Mouse (Mus musculus) neural tube, embryonic 12.5 days (tissue): ENCODE results near the gene Npas2. TPM values are rescaled to one million over a fixed set of nuclear protein-coding genes. Genes with fewer than 3 reads are reported as not detected.

ENCODE experiments used
- ATAC-seq: fragments of 200-750 bp; cut with Nextera tagmentation; 2 replicates; pipeline ENCODE4 v1.8.0; 2017; ENCODE audit warnings: low read depth, mild to moderate bottlenecking, moderate TSS enrichment, moderate library complexity; ENCODE audit not compliant: low FRiP score
- H3K27ac ChIP-seq: fragments of 300-500 bp; sonication (generic); 2 replicates; pipeline ENCODE4 v1.5.1; 2016
- H3K27me3 ChIP-seq: fragments of 300-500 bp; sonication (generic); replicated peaks from 2 replicates; pipeline ENCODE4 v1.6.1; 2016; ENCODE audit warnings: mild to moderate bottlenecking
- H3K36me3 ChIP-seq: fragments of 300-500 bp; sonication (generic); 2 replicates; pipeline ENCODE4 v1.6.1; 2016; ENCODE audit warnings: mild to moderate bottlenecking
- H3K4me1 ChIP-seq: fragments of 300-500 bp; sonication (generic); 2 replicates; pipeline ENCODE4 v1.6.1; 2016
- H3K4me2 ChIP-seq: fragments of 300-500 bp; sonication (generic); replicated peaks from 2 replicates; pipeline ENCODE4 v1.6.1; 2016; ENCODE audit warnings: mild to moderate bottlenecking
- H3K4me3 ChIP-seq: fragments of 300-500 bp; sonication (generic); 2 replicates; pipeline ENCODE4 v1.5.1; 2016
- H3K9ac ChIP-seq: fragments of 300-500 bp; sonication (generic); 2 replicates; pipeline ENCODE4 v1.6.1; 2016; ENCODE audit warnings: mild to moderate bottlenecking
- H3K9me3 ChIP-seq: fragments of 300-500 bp; sonication (generic); 2 replicates; pipeline ENCODE4 v1.6.1; 2016; ENCODE audit warnings: mild to moderate bottlenecking
- WGBS: fragments of 180-500 bp; shearing (Covaris S2); methylation state at CpG from one replicate; pipeline ENCODE4 v1.1.7; 2016; 5-methylcytosine and 5-hydroxymethylcytosine counted together
- polyA plus RNA-seq: library from polyadenylated mRNA; unstranded; fragments of >200 nt; fragmentation: Nextera tagmentation; extraction: Ambion mirVana; gene quantifications from 2 replicates; pipeline ENCODE4 v1.2.1, GENCODE M21; 2016

Npas2 gene
- polyA plus RNA-seq, 1 experiment from 2014 or later: 0.08 TPM

GRCm38 (mm10) chr1:39321954-39322353 is 128.4 kb downstream of the Npas2 start:
- Histone ChIP-seq H3K9me3 (no peaks in the 10 kb centered on the region), H3K4me1 (no peaks in the 10 kb centered on the region), H3K4me2 (no peak overlapping the region), H3K9ac (no peak overlapping the region), H3K36me3 (no peaks in the 10 kb centered on the region), H3K27ac (no peak overlapping the region), H3K4me3 (no peak overlapping the region), H3K27me3 (no peaks in the 10 kb centered on the region)
- no peak for ATAC-seq
- 77% methylated on average over 6 of the region's 6 CpGs for WGBS

DNA sequence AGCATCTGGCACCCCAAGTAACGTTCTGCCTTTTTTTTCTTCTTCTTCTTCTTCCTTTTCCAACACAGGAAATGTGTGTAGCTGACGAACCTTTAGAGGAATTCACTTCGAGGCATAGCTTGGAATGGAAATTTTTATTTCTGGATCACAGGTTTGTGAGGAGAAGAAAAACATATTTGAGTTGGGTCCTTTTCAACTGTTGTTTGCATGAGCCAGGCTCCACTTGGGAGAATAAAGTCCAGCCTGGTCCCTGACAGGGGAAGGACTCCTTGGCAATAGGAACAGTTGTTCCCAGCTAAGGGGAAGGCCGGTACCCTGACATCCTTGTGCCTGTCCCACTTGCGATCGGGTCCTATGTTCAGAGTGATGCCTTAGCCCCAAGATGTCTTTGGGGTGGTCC is 131.7 kb downstream of the Npas2 start:
- Histone ChIP-seq H3K9me3 (no peaks in the 10 kb centered on the region), H3K4me3 (no peak overlapping the region)
- 95% methylated on average over 6 of the region's 6 CpGs for WGBS

GRCm38 (mm10) chr1:39327546-39327945 is 134.0 kb downstream of the Npas2 start:
- Histone ChIP-seq H3K9ac (no peak overlapping the region), H3K36me3 (no peaks in the 10 kb centered on the region), H3K27me3 (no peaks in the 10 kb centered on the region), H3K27ac (no peak overlapping the region), H3K4me2 (no peak overlapping the region), H3K4me1 (no peaks in the 10 kb centered on the region), H3K9me3 (no peaks in the 10 kb centered on the region), H3K4me3 (no peak overlapping the region)
- 72% methylated on average over 7 of the region's 7 CpGs for WGBS
- no peak for ATAC-seq

More for the DNA sequence above, 131.7 kb downstream of the Npas2 start:
- Histone ChIP-seq H3K27ac (no peak overlapping the region), H3K4me2 (no peak overlapping the region), H3K4me1 (no peaks in the 10 kb centered on the region), H3K27me3 (no peaks in the 10 kb centered on the region), H3K36me3 (no peaks in the 10 kb centered on the region), H3K9ac (no peak overlapping the region)
- ATAC-seq: no peak

- H3K36me3 ChIP-seq: no peaks in the 10 kb centered on the region
- H3K4me3 ChIP-seq: no peak overlapping the region
- no peak overlapping the region for H3K27ac ChIP-seq
- 54% methylated on average over 7 of the region's 7 CpGs for WGBS
- H3K4me2 ChIP-seq: no peak overlapping the region
- H3K9ac ChIP-seq: no peak overlapping the region
- H3K4me1 ChIP-seq: peaks cover 5% of the 10 kb centered on the region; the same call in 1 of the 2 replicates
- no peaks in the 10 kb centered on the region for H3K27me3 ChIP-seq
- no peak for ATAC-seq
- no peaks in the 10 kb centered on the region for H3K9me3 ChIP-seq
These were observed 137.5 kb downstream of the Npas2 start for GRCm38 (mm10) chr1:39330857-39331594.

DNA sequence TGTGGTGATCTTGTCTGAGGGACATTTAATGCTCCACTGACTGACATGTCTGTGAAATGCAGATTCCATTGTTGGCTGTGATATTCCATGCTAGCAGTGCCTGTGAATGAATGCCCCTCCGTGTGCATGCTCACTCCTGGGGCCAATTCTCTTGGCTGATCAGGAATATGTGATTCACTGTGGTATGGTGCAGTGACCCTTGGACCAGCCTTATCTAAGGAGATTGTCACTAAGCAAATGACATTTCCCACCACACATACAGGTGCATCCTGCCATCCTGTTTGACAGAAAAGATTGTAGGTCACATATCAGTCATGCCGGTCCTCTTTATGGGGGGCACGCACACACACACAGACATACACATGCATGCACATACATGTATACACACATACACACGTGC is 138.9 kb downstream of the Npas2 start:
- no peak overlapping the region for H3K9ac ChIP-seq
- H3K27ac ChIP-seq: no peak overlapping the region
- H3K4me3 ChIP-seq: no peak overlapping the region
- 88% methylated on average over 4 of the region's 4 CpGs for WGBS
- no peak for ATAC-seq
- H3K9me3 ChIP-seq: no peaks in the 10 kb centered on the region
- H3K4me2 ChIP-seq: no peak overlapping the region
- H3K27me3 ChIP-seq: no peaks in the 10 kb centered on the region; the same call in 1 of the 2 replicates
- H3K36me3 ChIP-seq: no peaks in the 10 kb centered on the region
- peaks cover 5% of the 10 kb centered on the region; the same call in 1 of the 2 replicates for H3K4me1 ChIP-seq

DNA sequence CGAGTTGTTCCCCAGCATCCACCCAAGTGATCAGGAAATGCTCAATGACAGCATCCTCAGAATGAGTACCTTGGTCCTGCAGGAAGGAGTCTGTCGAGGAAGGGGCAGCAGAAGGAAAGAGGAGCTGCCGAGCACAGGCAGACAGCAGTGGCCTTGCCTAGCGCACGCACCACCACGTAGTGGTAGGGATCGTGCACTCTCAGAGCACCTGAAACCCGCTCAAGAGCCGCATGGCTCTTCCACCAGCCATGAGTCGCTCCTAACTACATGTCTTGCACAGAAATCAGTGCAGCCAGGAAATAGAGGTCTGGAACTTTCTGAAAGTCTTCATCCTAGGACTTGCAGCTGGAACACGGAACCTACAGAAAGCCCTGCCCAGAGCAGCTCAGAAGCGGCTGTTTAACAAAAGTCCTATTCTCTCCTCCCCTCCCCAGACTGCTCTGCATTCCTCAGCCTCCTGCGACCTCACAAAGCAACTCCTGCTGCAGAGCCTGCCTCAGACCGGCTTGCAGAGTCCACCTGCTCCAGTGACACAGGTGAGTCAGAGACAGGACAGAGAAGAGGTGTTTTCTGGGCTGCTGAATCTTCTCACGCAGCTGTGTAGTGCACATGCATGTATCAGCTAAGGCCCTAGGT is 142.1 kb downstream of the Npas2 start:
- ATAC-seq: no peak
- Histone ChIP-seq H3K36me3 (no peaks in the 10 kb centered on the region), H3K27ac (no peak overlapping the region), H3K4me2 (no peak overlapping the region), H3K27me3 (no peaks in the 10 kb centered on the region; the same call in 1 of the 2 replicates), H3K9ac (no peak overlapping the region), H3K4me1 (peaks cover 5% of the 10 kb centered on the region; the same call in 1 of the 2 replicates), H3K4me3 (no peak overlapping the region), H3K9me3 (no peaks in the 10 kb centered on the region)
- WGBS: 25% methylated on average over 15 of the region's 15 CpGs

DNA sequence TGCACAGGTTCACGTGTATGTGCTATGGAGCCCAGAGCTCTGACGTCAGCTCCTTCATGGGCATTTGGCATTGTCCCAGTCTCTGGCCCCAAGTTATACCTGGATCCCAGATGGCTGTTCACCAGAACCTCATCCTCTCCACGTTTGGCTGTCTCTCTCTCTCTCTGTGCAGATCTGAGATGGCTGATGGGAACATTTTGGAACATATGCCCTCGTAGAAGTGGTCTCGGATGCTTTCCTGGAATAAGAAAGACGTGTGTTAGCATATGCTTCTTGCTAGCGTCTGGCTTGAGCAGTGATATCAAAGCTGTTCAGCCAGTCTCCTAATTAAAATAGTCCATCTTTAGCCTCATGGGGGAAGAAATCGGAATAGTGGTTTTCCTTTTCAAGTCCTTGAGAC is 143.3 kb downstream of the Npas2 start:
- Histone ChIP-seq H3K36me3 (no peaks in the 10 kb centered on the region), H3K4me2 (no peak overlapping the region), H3K4me3 (no peak overlapping the region), H3K9ac (no peak overlapping the region), H3K27me3 (no peaks in the 10 kb centered on the region; the same call in 1 of the 2 replicates), H3K9me3 (no peaks in the 10 kb centered on the region), H3K4me1 (peaks cover 5% of the 10 kb centered on the region; the same call in 1 of the 2 replicates), H3K27ac (no peak overlapping the region)
- no peak for ATAC-seq
- 87% methylated on average over 8 of the region's 8 CpGs for WGBS

DNA sequence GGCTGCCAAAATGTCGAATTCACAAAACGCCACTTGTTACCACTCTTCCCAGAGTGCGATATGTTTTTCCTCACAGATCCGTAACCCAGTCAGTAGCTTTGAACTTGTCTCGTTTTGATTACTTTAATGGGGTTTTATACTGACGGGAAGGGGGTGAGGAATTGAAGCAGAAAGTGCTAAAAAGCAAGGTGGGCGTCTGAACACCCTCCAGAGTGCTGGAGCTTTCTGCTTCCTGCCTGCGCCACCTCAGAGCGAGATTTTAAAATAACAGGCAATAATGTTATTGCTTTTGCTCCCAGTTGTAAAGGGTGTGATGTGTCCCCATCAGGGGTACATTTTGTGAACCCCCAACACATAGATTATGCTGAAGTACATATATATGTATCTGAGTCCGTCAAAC is 145.3 kb downstream of the Npas2 start:
- Histone ChIP-seq H3K9ac (no peak overlapping the region), H3K36me3 (no peaks in the 10 kb centered on the region), H3K4me2 (no peak overlapping the region), H3K27ac (no peak overlapping the region), H3K27me3 (no peaks in the 10 kb centered on the region; the same call in 1 of the 2 replicates), H3K4me3 (no peak overlapping the region), H3K4me1 (peaks cover 5% of the 10 kb centered on the region; the same call in 1 of the 2 replicates), H3K9me3 (no peaks in the 10 kb centered on the region)
- 77% methylated on average over 10 of the region's 10 CpGs for WGBS
- ATAC-seq: no peak

DNA sequence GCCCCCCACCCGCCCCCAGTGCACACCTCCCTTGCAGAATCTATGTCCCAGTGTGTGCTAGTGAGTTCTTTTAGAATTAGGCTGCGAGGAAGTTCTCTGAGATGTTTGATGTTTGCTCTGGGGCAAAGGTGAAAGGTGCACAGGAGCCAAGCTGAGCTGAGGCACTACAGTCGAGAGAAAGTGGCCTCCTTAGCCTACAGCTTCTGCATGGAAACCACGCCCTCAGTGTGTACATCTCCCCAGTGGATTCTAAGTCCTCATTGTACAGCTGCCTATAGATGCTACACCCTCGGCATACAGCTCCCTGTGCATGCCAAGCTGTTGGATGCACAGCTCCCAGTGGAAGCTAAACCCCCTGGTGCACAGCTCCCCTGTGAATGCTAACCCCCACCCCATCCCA is 145.9 kb downstream of the Npas2 start:
- 66% methylated on average over 5 of the region's 5 CpGs for WGBS
- Histone ChIP-seq H3K27me3 (no peaks in the 10 kb centered on the region; the same call in 1 of the 2 replicates), H3K36me3 (no peaks in the 10 kb centered on the region), H3K9ac (no peak overlapping the region), H3K9me3 (no peaks in the 10 kb centered on the region), H3K4me3 (no peak overlapping the region), H3K27ac (no peak overlapping the region), H3K4me1 (peaks cover 5% of the 10 kb centered on the region; the same call in 1 of the 2 replicates), H3K4me2 (no peak overlapping the region)
- ATAC-seq: no peak

- no peaks in the 10 kb centered on the region for H3K36me3 ChIP-seq
- H3K4me3 ChIP-seq: no peak overlapping the region
- no peaks in the 10 kb centered on the region for H3K9me3 ChIP-seq
- H3K4me2 ChIP-seq: no peak overlapping the region
- no peak for ATAC-seq
- 90% methylated on average over 6 of the region's 6 CpGs for WGBS
- H3K9ac ChIP-seq: no peak overlapping the region
- peaks cover 5% of the 10 kb centered on the region; the same call in 1 of the 2 replicates for H3K4me1 ChIP-seq
- H3K27ac ChIP-seq: no peak overlapping the region
- no peaks in the 10 kb centered on the region; the same call in 1 of the 2 replicates for H3K27me3 ChIP-seq
These were observed 146.6 kb downstream of the Npas2 start for GRCm38 (mm10) chr1:39340156-39340555.

DNA sequence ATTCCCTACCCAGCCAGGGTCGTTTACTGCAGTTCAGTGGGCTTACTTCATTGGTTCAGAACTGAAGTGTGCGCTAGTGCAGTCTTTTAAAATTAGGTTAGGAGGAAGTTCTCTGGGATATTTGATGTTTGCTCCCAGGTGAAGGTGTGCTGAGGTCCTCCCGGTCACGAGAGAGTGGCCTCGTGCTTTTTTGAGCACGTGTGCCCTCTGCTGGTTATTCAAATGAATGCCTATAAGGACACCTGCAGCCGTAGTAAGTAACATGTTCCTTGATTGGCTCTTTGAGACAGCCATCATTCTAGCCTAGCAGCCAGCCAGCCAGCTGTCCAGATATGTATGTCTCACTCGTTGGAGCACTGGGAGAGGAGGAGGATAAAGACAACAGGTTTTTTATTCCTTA is 147.1 kb downstream of the Npas2 start:
- 28% methylated on average over 8 of the region's 8 CpGs for WGBS

DNA sequence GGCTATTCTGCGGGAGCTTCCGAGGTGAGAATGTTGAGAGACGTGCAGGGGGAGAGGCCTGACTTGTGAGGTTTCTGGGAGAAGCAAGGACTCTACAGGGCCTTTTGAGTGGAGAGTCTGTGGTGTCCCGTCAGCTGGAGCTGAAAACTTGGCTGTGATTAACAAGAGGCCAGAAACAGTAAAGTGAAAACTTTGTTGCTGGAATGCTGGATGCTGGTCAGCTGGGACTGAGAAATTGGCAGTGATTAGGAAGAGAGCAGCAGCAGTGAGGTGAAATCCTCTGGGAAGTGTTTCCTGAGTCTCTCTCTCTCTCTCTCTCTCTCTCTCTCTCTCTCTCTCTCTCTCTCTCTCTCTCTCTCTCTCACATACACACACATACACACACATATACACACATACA is 148.3 kb downstream of the Npas2 start:
- Histone ChIP-seq H3K27ac (no peak overlapping the region), H3K9ac (no peak overlapping the region), H3K4me1 (no peaks in the 10 kb centered on the region), H3K27me3 (no peaks in the 10 kb centered on the region), H3K9me3 (no peaks in the 10 kb centered on the region), H3K4me3 (no peak overlapping the region), H3K36me3 (no peaks in the 10 kb centered on the region), H3K4me2 (no peak overlapping the region)
- 85% methylated on average over 4 of the region's 4 CpGs for WGBS
- no peak for ATAC-seq

More for the DNA sequence above, 147.1 kb downstream of the Npas2 start:
- H3K27ac ChIP-seq: no peak overlapping the region
- ATAC-seq: no peak
- peaks cover 4% of the 10 kb centered on the region; the same call in 1 of the 2 replicates for H3K4me1 ChIP-seq
- H3K9me3 ChIP-seq: no peaks in the 10 kb centered on the region
- H3K4me2 ChIP-seq: no peak overlapping the region
- no peak overlapping the region for H3K4me3 ChIP-seq
- no peak overlapping the region for H3K9ac ChIP-seq
- H3K36me3 ChIP-seq: no peaks in the 10 kb centered on the region
- H3K27me3 ChIP-seq: no peaks in the 10 kb centered on the region; the same call in 1 of the 2 replicates
